Mouse (Mus musculus): ENCODE measurements around the gene Zfp958.

- TF ChIP-seq CTCF (IDR thresholded peaks at IDR 0.05) = no peak
- TF ChIP-seq EP300 (IDR thresholded peaks at IDR 0.05) = no peak
Measured at GRCm38 (mm10) chr8:4678218-4678907, 65.4 kb downstream of the Zfp958 start.

All from lung, postnatal 0 days (tissue).